Mouse (Mus musculus) ES-Bruce4 (cell line): ENCODE data around the gene Cryba2.

Source experiments
- CTCF ChIP-seq: IDR thresholded peaks from one replicate; pipeline ENCODE4 v1.8.1; 2011; ENCODE audit warnings: low read depth, low read length
- POLR2A ChIP-seq: IDR thresholded peaks from one replicate; pipeline ENCODE4 v1.8.1; 2011; ENCODE audit warnings: low read length; ENCODE audit not compliant: insufficient read depth

DNA sequence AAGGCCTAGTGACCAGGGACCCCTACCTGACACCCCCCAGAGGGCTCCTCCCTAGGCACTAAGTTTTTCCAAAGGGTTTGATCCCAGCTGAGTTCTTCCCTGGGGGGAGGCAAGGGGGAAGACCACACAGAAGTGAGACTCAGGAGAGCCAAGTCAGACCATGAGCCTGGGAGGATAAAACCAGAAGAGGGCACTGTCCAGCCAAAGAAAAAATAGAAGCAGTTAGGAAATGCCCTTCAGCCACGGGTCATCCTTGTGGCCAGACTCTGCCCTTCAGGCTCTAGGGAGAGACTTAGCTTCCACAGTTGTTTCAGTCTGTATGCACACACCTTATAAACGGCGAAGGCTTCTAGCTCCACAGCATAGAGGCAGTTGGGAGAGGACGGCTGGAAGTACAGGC is 31.5 kb upstream of the Cryba2 start:
- TF ChIP-seq CTCF (peak; percentile 7), POLR2A (no peak)
